Mouse (Mus musculus): ENCODE measurements at regions not wholly inside any gene's neighbourhood (a gene's known extent, or its start where the extent isn't known, plus 50 kb on each side); places are given as distances from the start of the nearest gene placed in this dataset.

DNA sequence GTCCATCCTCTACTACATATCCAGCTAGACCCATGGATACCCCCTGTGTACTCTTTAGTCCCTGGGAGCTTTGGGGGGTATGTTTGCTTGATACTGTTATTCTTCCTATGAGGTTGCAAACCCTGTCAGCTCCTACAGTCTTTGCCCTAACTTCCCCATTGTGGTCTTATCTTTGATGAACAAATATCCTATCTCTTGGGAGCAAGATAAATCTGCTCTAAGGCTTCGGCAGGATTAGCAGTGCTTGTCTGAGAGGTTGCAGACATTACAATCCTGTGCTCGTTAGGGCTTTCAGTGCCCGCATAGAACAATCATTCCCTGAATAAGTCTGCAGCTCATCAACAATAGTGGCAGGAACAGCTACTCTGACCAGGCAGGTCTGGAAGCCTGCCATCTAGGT lies 1002.7 kb upstream of the Zeb2 start:
- TF ChIP-seq POLR2A (IDR thresholded peaks at IDR 0.05; ENCODE audit: insufficient read length, low read depth): no peak
- TF ChIP-seq USF1 (IDR thresholded peaks at IDR 0.05; ENCODE audit: low read depth): no peak
- TF ChIP-seq MAX (IDR thresholded peaks at IDR 0.05; ENCODE audit: low read depth): no peak
- no peak for TF ChIP-seq E2F4 (IDR thresholded peaks at IDR 0.05; ENCODE audit: insufficient read depth)
- TF ChIP-seq REST (IDR thresholded peaks at IDR 0.05; ENCODE audit: insufficient read depth, insufficient read length): no peak
- TF ChIP-seq CEBPB (IDR thresholded peaks at IDR 0.05; ENCODE audit: insufficient read depth, poor library complexity, severe bottlenecking): no peak
- TF ChIP-seq POLR2AphosphoS2 (IDR thresholded peaks at IDR 0.05; ENCODE audit: insufficient read length, low read depth): no peak
- TF ChIP-seq MYOG (IDR thresholded peaks at IDR 0.05; ENCODE audit: control insufficient read depth in 1 of 3, insufficient read depth in 1 of 3, insufficient read length in 2 of 3, low read depth in 2 of 3): no peak
- no peak for TF ChIP-seq MYOD1 (IDR thresholded peaks at IDR 0.05; ENCODE audit: control insufficient read depth in 1 of 3, insufficient read length in 2 of 3, low read depth in 2 of 3)
- TF ChIP-seq SRF (IDR thresholded peaks at IDR 0.05; ENCODE audit: control insufficient read depth, insufficient read length, low read depth): no peak
- no peak for TF ChIP-seq TCF12 (IDR thresholded peaks at IDR 0.05; ENCODE audit: insufficient read depth, poor library complexity, severe bottlenecking)
